Mouse (Mus musculus): ENCODE data around the gene Kmt5c. TPM values are rescaled to one million over a fixed set of nuclear protein-coding genes. Genes with fewer than 3 reads are reported as not detected.

Kmt5c gene
- polyA plus RNA-seq, 1 experiment from 2014 or later, result 88.1 TPM

Other genes starting within 250 kb of the Kmt5c start
- gene Ppp1r12c, start 238.4 kb upstream of the Kmt5c start, polyA plus RNA-seq (2014; fragmentation: Nextera tagmentation; extraction: Ambion mirVana), result 46.8 and 48.6 TPM in 2 replicates
- 4.2 and 5.6 TPM in 2 replicates for gene Tnnt1, start 223.7 kb upstream of the Kmt5c start, polyA plus RNA-seq (2014; fragmentation: Nextera tagmentation; extraction: Ambion mirVana)
- 1.8 and 2.4 TPM in 2 replicates for gene Tnni3, start 215.9 kb upstream of the Kmt5c start, polyA plus RNA-seq (2014; fragmentation: Nextera tagmentation; extraction: Ambion mirVana)
- 1.4 and 2.0 TPM in 2 replicates for gene Dnaaf3, start 207.7 kb upstream of the Kmt5c start, polyA plus RNA-seq (2014; fragmentation: Nextera tagmentation; extraction: Ambion mirVana)
- gene Syt5, start 192.6 kb upstream of the Kmt5c start, polyA plus RNA-seq (2014; fragmentation: Nextera tagmentation; extraction: Ambion mirVana), result 13.5 and 15.3 TPM in 2 replicates
- gene Ptprh, start 136.1 kb upstream of the Kmt5c start, polyA plus RNA-seq (2014; fragmentation: Nextera tagmentation; extraction: Ambion mirVana), result not detected in 2 replicates
- gene Tmem86b, start 108.7 kb upstream of the Kmt5c start, polyA plus RNA-seq (2014; fragmentation: Nextera tagmentation; extraction: Ambion mirVana), result 2.3 and 3.4 TPM in 2 replicates
- gene Ppp6r1, start 81.1 kb upstream of the Kmt5c start, polyA plus RNA-seq (2014; fragmentation: Nextera tagmentation; extraction: Ambion mirVana), result 6.6 and 7.1 TPM in 2 replicates
- gene Hspbp1, start 55.0 kb upstream of the Kmt5c start, polyA plus RNA-seq (2014; fragmentation: Nextera tagmentation; extraction: Ambion mirVana), result 115 TPM in 2 replicates
- gene Brsk1, start 49.5 kb upstream of the Kmt5c start, polyA plus RNA-seq (2014; fragmentation: Nextera tagmentation; extraction: Ambion mirVana), result 2.8 and 3.1 TPM in 2 replicates
- gene Tmem150b, start 14.9 kb upstream of the Kmt5c start, polyA plus RNA-seq (2014; fragmentation: Nextera tagmentation; extraction: Ambion mirVana), result 0.13 and 0.19 TPM in 2 replicates
- gene Cox6b2, start 13.0 kb downstream of the Kmt5c start, polyA plus RNA-seq (2014; fragmentation: Nextera tagmentation; extraction: Ambion mirVana), result 29.9 and 33.7 TPM in 2 replicates
- gene Fam71e2, start 31.2 kb downstream of the Kmt5c start, polyA plus RNA-seq (2014; fragmentation: Nextera tagmentation; extraction: Ambion mirVana), result not detected in 2 replicates
- 0.19 TPM in 1 of 2 replicates, not detected in the other for gene Il11, start 42.7 kb downstream of the Kmt5c start, polyA plus RNA-seq (2014; fragmentation: Nextera tagmentation; extraction: Ambion mirVana)
- gene Tmem190, start 42.8 kb downstream of the Kmt5c start, polyA plus RNA-seq (2014; fragmentation: Nextera tagmentation; extraction: Ambion mirVana), result not detected in 2 replicates
- 1.6 and 2.6 TPM in 2 replicates for gene Tmem238, start 49.5 kb downstream of the Kmt5c start, polyA plus RNA-seq (2014; fragmentation: Nextera tagmentation; extraction: Ambion mirVana)
- gene Rpl28, start 52.8 kb downstream of the Kmt5c start, polyA plus RNA-seq (2014; fragmentation: Nextera tagmentation; extraction: Ambion mirVana), result 203 and 220 TPM in 2 replicates
- gene Ube2s, start 72.5 kb downstream of the Kmt5c start, polyA plus RNA-seq (2014; fragmentation: Nextera tagmentation; extraction: Ambion mirVana), result 476 and 526 TPM in 2 replicates
- 2.2 and 3.0 TPM in 2 replicates for gene Shisa7, start 104.6 kb downstream of the Kmt5c start, polyA plus RNA-seq (2014; fragmentation: Nextera tagmentation; extraction: Ambion mirVana)
- 2.0 and 3.2 TPM in 2 replicates for gene Isoc2b, start 130.1 kb downstream of the Kmt5c start, polyA plus RNA-seq (2014; fragmentation: Nextera tagmentation; extraction: Ambion mirVana)
- gene Isoc2a, start 137.0 kb downstream of the Kmt5c start, polyA plus RNA-seq (2014; fragmentation: Nextera tagmentation; extraction: Ambion mirVana), result 0.69 and 0.75 TPM in 2 replicates
- gene Gm36210, start 166.4 kb downstream of the Kmt5c start, polyA plus RNA-seq (2014; fragmentation: Nextera tagmentation; extraction: Ambion mirVana), result 0.56 and 0.59 TPM in 2 replicates
- 4.8 and 5.0 TPM in 2 replicates for gene Zfp628, start 175.1 kb downstream of the Kmt5c start, polyA plus RNA-seq (2014; fragmentation: Nextera tagmentation; extraction: Ambion mirVana)
- gene Nat14, start 181.9 kb downstream of the Kmt5c start, polyA plus RNA-seq (2014; fragmentation: Nextera tagmentation; extraction: Ambion mirVana), result 10.8 and 12.6 TPM in 2 replicates
- gene Ssc5d, start 185.7 kb downstream of the Kmt5c start, polyA plus RNA-seq (2014; fragmentation: Nextera tagmentation; extraction: Ambion mirVana), result 0.79 and 0.91 TPM in 2 replicates
- 0.33 TPM in 1 of 2 replicates, not detected in the other for gene Sbk2, start 224.3 kb downstream of the Kmt5c start, polyA plus RNA-seq (2014; fragmentation: Nextera tagmentation; extraction: Ambion mirVana)
- 0.12 TPM in 1 of 2 replicates, not detected in the other for gene Sbk3, start 231.1 kb downstream of the Kmt5c start, polyA plus RNA-seq (2014; fragmentation: Nextera tagmentation; extraction: Ambion mirVana)